Mouse (Mus musculus): ENCODE measurements at regions not wholly inside any gene's neighbourhood (a gene's known extent, or its start where the extent isn't known, plus 50 kb on each side); places are given as distances from the start of the nearest gene placed in this dataset.

- 87% methylated on average over 2 of the region's 2 CpGs for WGBS
- Histone ChIP-seq H3K9ac (replicated peaks) (no peak overlapping the region), H3K4me3 (replicated peaks) (no peak overlapping the region), H3K27me3 (no peaks in the 10 kb centered on the region), H3K36me3 (no peaks in the 10 kb centered on the region), H3K27ac (no peak overlapping the region), H3K4me2 (replicated peaks) (no peak overlapping the region), H3K9me3 (no peaks in the 10 kb centered on the region), H3K4me1 (replicated peaks) (no peaks in the 10 kb centered on the region)
- ATAC-seq: no peak
Measured at GRCm38 (mm10) chr16:26302045-26302444, 69.6 kb downstream of the Cldn1 start.

GRCm38 (mm10) chr16:26291692-26292091, 79.9 kb downstream of the Cldn1 start:
- H3K4me3 ChIP-seq (replicated peaks): no peak overlapping the region
- H3K27me3 ChIP-seq: no peaks in the 10 kb centered on the region
- ATAC-seq: no peak
- no peaks in the 10 kb centered on the region for H3K4me1 ChIP-seq (replicated peaks)
- H3K4me2 ChIP-seq (replicated peaks): no peak overlapping the region
- H3K27ac ChIP-seq: no peak overlapping the region
- no peaks in the 10 kb centered on the region for H3K9me3 ChIP-seq
- H3K36me3 ChIP-seq: no peaks in the 10 kb centered on the region
- WGBS: 78% methylated on average over 2 of the region's 2 CpGs
- no peak overlapping the region for H3K9ac ChIP-seq (replicated peaks)

- H3K4me2 ChIP-seq (replicated peaks): no peak overlapping the region
- no peaks in the 10 kb centered on the region for H3K36me3 ChIP-seq
- H3K9me3 ChIP-seq: no peaks in the 10 kb centered on the region
- H3K9ac ChIP-seq (replicated peaks): no peak overlapping the region
- H3K4me3 ChIP-seq (replicated peaks): no peak overlapping the region
- no peaks in the 10 kb centered on the region for H3K4me1 ChIP-seq (replicated peaks)
- ATAC-seq: no peak
- WGBS: 85% methylated on average over 1 of the region's 1 CpGs
- no peak overlapping the region for H3K27ac ChIP-seq
- H3K27me3 ChIP-seq: no peaks in the 10 kb centered on the region
Measured at GRCm38 (mm10) chr16:26285627-26286026, 86.0 kb downstream of the Cldn1 start.

GRCm38 (mm10) chr16:26284713-26285112, 86.9 kb downstream of the Cldn1 start:
- Histone ChIP-seq H3K27ac (no peak overlapping the region), H3K4me2 (replicated peaks) (no peak overlapping the region), H3K36me3 (no peaks in the 10 kb centered on the region), H3K9me3 (no peaks in the 10 kb centered on the region), H3K9ac (replicated peaks) (no peak overlapping the region), H3K4me3 (replicated peaks) (no peak overlapping the region), H3K27me3 (no peaks in the 10 kb centered on the region), H3K4me1 (replicated peaks) (no peaks in the 10 kb centered on the region)
- WGBS: 95% methylated on average over 6 of the region's 6 CpGs
- no peak for ATAC-seq

GRCm38 (mm10) chr16:26282418-26282817, 89.2 kb downstream of the Cldn1 start:
- H3K9ac ChIP-seq (replicated peaks): no peak overlapping the region

GRCm38 (mm10) chr16:26281496-26281895, 90.1 kb downstream of the Cldn1 start:
- WGBS: 90% methylated on average over 2 of the region's 2 CpGs
- Histone ChIP-seq H3K4me1 (replicated peaks) (no peaks in the 10 kb centered on the region), H3K27me3 (no peaks in the 10 kb centered on the region), H3K9ac (replicated peaks) (no peak overlapping the region), H3K27ac (no peak overlapping the region), H3K4me2 (replicated peaks) (no peak overlapping the region), H3K9me3 (no peaks in the 10 kb centered on the region), H3K36me3 (no peaks in the 10 kb centered on the region), H3K4me3 (replicated peaks) (no peak overlapping the region)
- ATAC-seq: no peak

More at GRCm38 (mm10) chr16:26282418-26282817, 89.2 kb downstream of the Cldn1 start:
- 61% methylated on average over 1 of the region's 1 CpGs for WGBS
- no peak for ATAC-seq
- Histone ChIP-seq H3K27me3 (no peaks in the 10 kb centered on the region), H3K9me3 (no peaks in the 10 kb centered on the region), H3K4me3 (replicated peaks) (no peak overlapping the region), H3K27ac (no peak overlapping the region), H3K4me2 (replicated peaks) (no peak overlapping the region), H3K4me1 (replicated peaks) (no peaks in the 10 kb centered on the region), H3K36me3 (no peaks in the 10 kb centered on the region)

- Histone ChIP-seq H3K9me3 (no peaks in the 10 kb centered on the region), H3K27me3 (no peaks in the 10 kb centered on the region), H3K9ac (replicated peaks) (no peak overlapping the region), H3K4me1 (replicated peaks) (no peaks in the 10 kb centered on the region), H3K36me3 (no peaks in the 10 kb centered on the region), H3K4me2 (replicated peaks) (no peak overlapping the region), H3K27ac (no peak overlapping the region), H3K4me3 (replicated peaks) (no peak overlapping the region)
- no peak for ATAC-seq
- WGBS: 92% methylated on average over 1 of the region's 1 CpGs
Measured at GRCm38 (mm10) chr16:26276789-26277188, 94.9 kb downstream of the Cldn1 start.

GRCm38 (mm10) chr16:26252824-26253223, 118.8 kb downstream of the Cldn1 start:
- H3K4me1 ChIP-seq (replicated peaks): no peaks in the 10 kb centered on the region
- no peaks in the 10 kb centered on the region for H3K36me3 ChIP-seq
- no peaks in the 10 kb centered on the region for H3K27me3 ChIP-seq
- no peak overlapping the region for H3K27ac ChIP-seq
- no peak overlapping the region for H3K4me3 ChIP-seq (replicated peaks)
- 77% methylated on average over 2 of the region's 2 CpGs for WGBS
- no peak overlapping the region for H3K9ac ChIP-seq (replicated peaks)
- ATAC-seq: no peak
- no peak overlapping the region for H3K4me2 ChIP-seq (replicated peaks)
- H3K9me3 ChIP-seq: no peaks in the 10 kb centered on the region

GRCm38 (mm10) chr16:26251698-26252097, 119.9 kb downstream of the Cldn1 start:
- no peak overlapping the region for H3K27ac ChIP-seq
- no peak overlapping the region for H3K4me3 ChIP-seq (replicated peaks)
- no peak for ATAC-seq
- no peak overlapping the region for H3K9ac ChIP-seq (replicated peaks)
- no peaks in the 10 kb centered on the region for H3K4me1 ChIP-seq (replicated peaks)
- 80% methylated on average over 5 of the region's 5 CpGs for WGBS
- no peak overlapping the region for H3K4me2 ChIP-seq (replicated peaks)
- H3K27me3 ChIP-seq: no peaks in the 10 kb centered on the region
- H3K9me3 ChIP-seq: no peaks in the 10 kb centered on the region
- H3K36me3 ChIP-seq: no peaks in the 10 kb centered on the region

GRCm38 (mm10) chr16:26251027-26251426, 120.6 kb downstream of the Cldn1 start:
- Histone ChIP-seq H3K9me3 (no peaks in the 10 kb centered on the region), H3K9ac (replicated peaks) (no peak overlapping the region), H3K27me3 (no peaks in the 10 kb centered on the region), H3K27ac (no peak overlapping the region), H3K4me3 (replicated peaks) (no peak overlapping the region), H3K4me2 (replicated peaks) (no peak overlapping the region), H3K4me1 (replicated peaks) (no peaks in the 10 kb centered on the region), H3K36me3 (no peaks in the 10 kb centered on the region)
- no peak for ATAC-seq
- 94% methylated on average over 2 of the region's 2 CpGs for WGBS

GRCm38 (mm10) chr16:26248939-26249338, 122.7 kb downstream of the Cldn1 start:
- no peaks in the 10 kb centered on the region for H3K27me3 ChIP-seq
- H3K4me3 ChIP-seq (replicated peaks): no peak overlapping the region
- H3K4me1 ChIP-seq (replicated peaks): no peaks in the 10 kb centered on the region
- no peak overlapping the region for H3K27ac ChIP-seq
- no peak for ATAC-seq
- no peak overlapping the region for H3K9ac ChIP-seq (replicated peaks)
- H3K9me3 ChIP-seq: no peaks in the 10 kb centered on the region
- H3K4me2 ChIP-seq (replicated peaks): no peak overlapping the region
- H3K36me3 ChIP-seq: no peaks in the 10 kb centered on the region

- H3K36me3 ChIP-seq: no peaks in the 10 kb centered on the region
- no peak for ATAC-seq
- no peaks in the 10 kb centered on the region for H3K9me3 ChIP-seq
- H3K27me3 ChIP-seq: no peaks in the 10 kb centered on the region
- no peak overlapping the region for H3K9ac ChIP-seq (replicated peaks)
- no peak overlapping the region for H3K4me3 ChIP-seq (replicated peaks)
- H3K4me2 ChIP-seq (replicated peaks): no peak overlapping the region
- no peak overlapping the region for H3K27ac ChIP-seq
- H3K4me1 ChIP-seq (replicated peaks): no peaks in the 10 kb centered on the region
- WGBS: 92% methylated on average over 1 of the region's 1 CpGs
Measured at GRCm38 (mm10) chr16:26247926-26248325, 123.7 kb downstream of the Cldn1 start.

GRCm38 (mm10) chr16:26235239-26235638, 129.7 kb upstream of the P3h2 start:
- Histone ChIP-seq H3K27ac (no peak overlapping the region), H3K9ac (replicated peaks) (no peak overlapping the region), H3K4me1 (replicated peaks) (no peaks in the 10 kb centered on the region), H3K27me3 (no peaks in the 10 kb centered on the region), H3K4me3 (replicated peaks) (no peak overlapping the region), H3K4me2 (replicated peaks) (no peak overlapping the region), H3K36me3 (no peaks in the 10 kb centered on the region), H3K9me3 (no peaks in the 10 kb centered on the region)
- no peak for ATAC-seq

All from midbrain, embryonic 13.5 days (tissue).